Mouse (Mus musculus) testis, adult 2 months (tissue): ENCODE measurements around the gene Hsp90aa1.

ENCODE experiments used
- CTCF ChIP-seq: fragments of 200-500 bp; IDR thresholded peaks from 2 replicates; pipeline ENCODE4 v1.5.1; 2012; ENCODE audit warnings: low read depth, mild to moderate bottlenecking, inconsistent platforms, low read length, moderate library complexity; ENCODE audit not compliant: control insufficient read depth, insufficient read depth, insufficient replicate concordance
- POLR2A ChIP-seq: fragments of 200-500 bp; IDR thresholded peaks from 2 replicates; pipeline ENCODE4 v1.6.1; 2012; ENCODE audit warnings: low read depth, mild to moderate bottlenecking, inconsistent platforms, low read length, moderate library complexity; ENCODE audit not compliant: control insufficient read depth

DNA sequence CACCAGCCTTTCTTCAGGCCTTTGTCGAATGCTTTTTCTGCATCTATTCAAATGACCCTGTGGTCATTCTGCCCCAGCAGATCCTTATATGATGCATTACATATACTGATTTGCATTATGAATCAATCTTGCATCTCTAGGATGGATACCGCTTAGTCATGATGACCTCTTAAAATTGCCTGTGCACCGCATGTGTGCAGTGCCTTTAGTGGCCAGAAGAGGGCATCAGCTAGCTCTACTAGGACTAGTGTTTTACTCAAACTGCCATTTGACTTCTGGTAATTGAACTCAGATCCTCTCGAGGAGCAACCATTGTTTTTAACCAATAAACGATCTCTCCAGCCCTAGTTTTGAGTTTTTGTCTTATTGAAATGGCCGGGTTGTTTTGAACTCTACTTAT, 11.3 kb upstream of the Hsp90aa1 start:
- no peak for TF ChIP-seq POLR2A
- no peak; the same call in 1 of the 2 replicates for TF ChIP-seq CTCF
